ENCODE assay signal across 10 mouse cellular contexts in genomic region chr5:135183131-135183861, GRCm38 (mm10). TPM values are rescaled to one million over a fixed set of nuclear protein-coding genes. Genes with fewer than 3 reads are reported as not detected.
DNase-seq lines count a peak whose midpoint lies in the region; ATAC-seq lines count a peak whose summit lies in the region.
"Had no signal": no experiment of that assay in that cellular context is flagged by ENCODE, and none has a peak within 500 bp of the region (broad histone marks: within the 10 kb centered on the region; RNA-seq: fewer than 3 reads in every experiment).

No protein-coding gene starts in this region.

- no peaks in the 10 kb centered on the region for H3K4me1 ChIP-seq in heart, embryonic 11.5 days (ENCODE audit: control insufficient read depth, insufficient read depth, low read length)
- H3K4me1 ChIP-seq in hindbrain, embryonic 16.5 days (ENCODE audit: control insufficient read depth, insufficient read depth, low read depth, low read length), result peaks cover under 1% of the 10 kb centered on the region

- no peak overlapping the region for H3K4me3 ChIP-seq in heart, embryonic 11.5 days (ENCODE audit: low read depth, low read length)
- H3K4me3 ChIP-seq in hindbrain, embryonic 16.5 days (ENCODE audit: low read length), result no peak overlapping the region
- H3K4me3 ChIP-seq: erythroblast, embryonic 14.5 days had no signal

- 52% methylated on average over 8 of the region's 8 CpGs for WGBS in heart, embryonic 11.5 days (ENCODE audit: insufficient replicate concordance)
- 56% methylated on average over 8 of the region's 8 CpGs for WGBS in hindbrain, embryonic 16.5 days

- no peaks in the 10 kb centered on the region for H3K9me3 ChIP-seq in heart, embryonic 11.5 days (replicated peaks; ENCODE audit: control insufficient read depth, low read length)
- no peaks in the 10 kb centered on the region for H3K9me3 ChIP-seq in hindbrain, embryonic 16.5 days (ENCODE audit: control insufficient read depth, low read length)
- H3K9me3 ChIP-seq: megakaryocyte, embryonic 14.5 days had no signal

- intact Hi-C loops in heart, postnatal 36 days (cut with DNase I), result no loop called here

- no peaks in the 10 kb centered on the region for H3K27me3 ChIP-seq in heart, embryonic 11.5 days (ENCODE audit: control insufficient read depth, insufficient read depth, low read length)
- no peaks in the 10 kb centered on the region for H3K27me3 ChIP-seq in hindbrain, embryonic 16.5 days (replicated peaks; ENCODE audit: control insufficient read depth, insufficient read depth, low read length)
- H3K27me3 ChIP-seq: megakaryocyte, embryonic 14.5 days had no signal

- H3K4me2 ChIP-seq in heart, embryonic 11.5 days, result no peak overlapping the region
- no peak overlapping the region for H3K4me2 ChIP-seq in hindbrain, embryonic 16.5 days (ENCODE audit: low read length)

- H3K36me3 ChIP-seq in heart, embryonic 11.5 days (ENCODE audit: control insufficient read depth, insufficient read depth, low read length), result peaks cover 19% of the 10 kb centered on the region
- H3K36me3 ChIP-seq in hindbrain, embryonic 16.5 days (ENCODE audit: control insufficient read depth, insufficient read depth, low read length), result peaks cover 29% of the 10 kb centered on the region

- H3K27ac ChIP-seq in heart, embryonic 11.5 days (ENCODE audit: low read depth, low read length), result peak overlapping the region; percentile 35; the same call in 1 of the 2 replicates
- no peak overlapping the region for H3K27ac ChIP-seq in hindbrain, embryonic 16.5 days (ENCODE audit: low read depth, low read length)

- ATAC-seq in heart, embryonic 11.5 days (replicated peaks; ENCODE audit: insufficient number of reproducible peaks, low FRiP score, low TSS enrichment), result no peak
- no peak for ATAC-seq in hindbrain, embryonic 16.5 days

- no peak overlapping the region for H3K9ac ChIP-seq in heart, embryonic 11.5 days (ENCODE audit: low read depth, low read length)
- no peak overlapping the region for H3K9ac ChIP-seq in hindbrain, embryonic 16.5 days (ENCODE audit: low read depth, low read length)

- DNase-seq in heart, postnatal 36 days, result no peak
- peak; percentile 19 for DNase-seq in urinary bladder, postnatal 14 days (ENCODE audit: low spot score)
- no peak for DNase-seq in urinary bladder, adult 2 months (ENCODE audit: low spot score)
- DNase-seq in layer of hippocampus, adult 8-10 months (ENCODE audit: low spot score in 2 of 2), result peak; percentile 54 to 56
- peak; percentile 78 for DNase-seq in yolk sac, embryonic 10.5 days (ENCODE audit: low spot score)
- DNase-seq in spleen, postnatal 36 days (ENCODE audit: low spot score in 2 of 2), result no peak

RNA-seq across cellular contexts. Expression of gene Baz1b, which starts 3.8 kb away (rescaled TPM):
- 28.9 and 45.4 TPM in 2 replicates for polyA plus RNA-seq in heart, embryonic 11.5 days (2014; fragmentation: Nextera tagmentation; extraction: Ambion mirVana)
- total RNA-seq in heart, postnatal 36 days (2021), result 10 to 100 TPM; 41.4 to 43.0 TPM
- 33.2 and 41.7 TPM in 2 replicates for polyA plus RNA-seq in urinary bladder, adult 2 months (2012; rRNA removed)
- 10 to 100 TPM; 67.3 to 95.8 (median 83.4) TPM for total RNA-seq in layer of hippocampus, adult 8-10 months (2022)
- 20.5 and 21.6 TPM in 2 replicates for polyA plus RNA-seq in hindbrain, embryonic 16.5 days (2015; fragmentation: Nextera tagmentation; extraction: Ambion mirVana)

RNA-seq across cellular contexts. Expression of gene Bcl7b, which starts 15.2 kb away (rescaled TPM):
- 32.3 and 35.2 TPM in 2 replicates for polyA plus RNA-seq in heart, embryonic 11.5 days (2014; fragmentation: Nextera tagmentation; extraction: Ambion mirVana)
- total RNA-seq in heart, postnatal 36 days (2021), result 10 to 100 TPM; 41.3 to 43.4 TPM
- 33.4 and 43.0 TPM in 2 replicates for polyA plus RNA-seq in urinary bladder, adult 2 months (2012; rRNA removed)
- total RNA-seq in layer of hippocampus, adult 8-10 months (2022), result 10 to 100 TPM; 46.6 to 51.8 (median 49.6) TPM
- 35.9 and 37.9 TPM in 2 replicates for polyA plus RNA-seq in hindbrain, embryonic 16.5 days (2015; fragmentation: Nextera tagmentation; extraction: Ambion mirVana)

RNA-seq across cellular contexts. Expression of gene Tbl2, which starts 33.8 kb away (rescaled TPM):
- polyA plus RNA-seq in heart, embryonic 11.5 days (2014; fragmentation: Nextera tagmentation; extraction: Ambion mirVana), result 20.0 and 21.3 TPM in 2 replicates
- 10 to 100 TPM; 11.7 to 12.8 TPM for total RNA-seq in heart, postnatal 36 days (2021)
- 7.2 and 9.7 TPM in 2 replicates for polyA plus RNA-seq in urinary bladder, adult 2 months (2012; rRNA removed)
- total RNA-seq in layer of hippocampus, adult 8-10 months (2022), result 10 to 100 TPM; 25.4 to 34.4 (median 28.4) TPM
- 15.0 and 17.2 TPM in 2 replicates for polyA plus RNA-seq in hindbrain, embryonic 16.5 days (2015; fragmentation: Nextera tagmentation; extraction: Ambion mirVana)

Comparison
In these comparisons a context has a peak if more than half of its experiments do, and no peak if none do; other contexts are left out.
1. DNase-seq: peak in urinary bladder, postnatal 14 days (single experiment), layer of hippocampus, adult 8-10 months (2 of 2) and yolk sac, embryonic 10.5 days (single experiment); none in heart, postnatal 36 days (0 of 2), urinary bladder, adult 2 months (single experiment) and spleen, postnatal 36 days (0 of 2).